Mouse (Mus musculus): ENCODE measurements around the gene Gkn2. TPM values are rescaled to one million over a fixed set of nuclear protein-coding genes. Genes with fewer than 3 reads are reported as not detected.
A peak's percentile ranks its signal among the peaks of the same experiment; 100 is the strongest.

The Gkn2 gene
- not detected in 2 replicates for polyA plus RNA-seq (2016; fragmentation: Nextera tagmentation; extraction: Ambion mirVana)

GRCm38 (mm10) chr6:87373057-87373456 lies at the start of gene Gkn2:
TSS of gene Gkn2 (plus strand) at chr6:87373357.
- H3K27me3 ChIP-seq (ENCODE audit: insufficient read depth, poor library complexity, severe bottlenecking) = peaks cover 21% of the 10 kb centered on the region
- 75% methylated on average over 9 of the region's 9 CpGs for WGBS

GRCm38 (mm10) chr6:87323381-87323780 lies 49.8 kb upstream of the Gkn2 start:
- Histone ChIP-seq H3K27me3 (ENCODE audit: insufficient read depth, poor library complexity, severe bottlenecking) (no peaks in the 10 kb centered on the region), H3K9me3 (no peaks in the 10 kb centered on the region), H3K4me1 (peaks cover 7% of the 10 kb centered on the region), H3K27ac (no peak overlapping the region), H3K4me3 (no peak overlapping the region), H3K36me3 (no peaks in the 10 kb centered on the region)
- WGBS = 75% methylated on average over 2 of the region's 2 CpGs
- no peak for DNase-seq (ENCODE audit: low spot score)

More at GRCm38 (mm10) chr6:87373057-87373456, at the start of gene Gkn2:
- no peaks in the 10 kb centered on the region for H3K9me3 ChIP-seq
- no peak for DNase-seq (ENCODE audit: low spot score)
- H3K36me3 ChIP-seq = no peaks in the 10 kb centered on the region
- H3K27ac ChIP-seq = no peak within 1 kb of the TSS
- H3K4me3 ChIP-seq = no peak within 1 kb of the TSS
- H3K4me1 ChIP-seq = no peaks in the 10 kb centered on the region

- no peak overlapping the region for H3K27ac ChIP-seq
- H3K4me3 ChIP-seq = no peak overlapping the region
- no peaks in the 10 kb centered on the region for H3K9me3 ChIP-seq
- no peaks in the 10 kb centered on the region for H3K27me3 ChIP-seq (ENCODE audit: insufficient read depth, poor library complexity, severe bottlenecking)
- H3K4me1 ChIP-seq = peaks cover 27% of the 10 kb centered on the region
- DNase-seq (ENCODE audit: low spot score) = no peak
- 83% methylated on average over 2 of the region's 2 CpGs for WGBS
- H3K36me3 ChIP-seq = no peaks in the 10 kb centered on the region
These were observed 46.2 kb upstream of the Gkn2 start for GRCm38 (mm10) chr6:87326932-87327331.

- Histone ChIP-seq H3K4me3 (no peak overlapping the region), H3K4me1 (peaks cover 27% of the 10 kb centered on the region), H3K36me3 (no peaks in the 10 kb centered on the region), H3K9me3 (no peaks in the 10 kb centered on the region), H3K27me3 (ENCODE audit: insufficient read depth, poor library complexity, severe bottlenecking) (no peaks in the 10 kb centered on the region), H3K27ac (peak overlapping the region; percentile 0; the same call in 1 of the 2 replicates)
- WGBS = 74% methylated on average over 22 of the region's 22 CpGs
- no peak for DNase-seq (ENCODE audit: low spot score)
These were observed 44.6 kb upstream of the Gkn2 start for GRCm38 (mm10) chr6:87328265-87329173.

GRCm38 (mm10) chr6:87332380-87332779 lies 40.8 kb upstream of the Gkn2 start:
- Histone ChIP-seq H3K27me3 (ENCODE audit: insufficient read depth, poor library complexity, severe bottlenecking) (peaks cover 22% of the 10 kb centered on the region; the same call in 1 of the 2 replicates), H3K36me3 (no peaks in the 10 kb centered on the region), H3K4me3 (no peak overlapping the region), H3K27ac (no peak overlapping the region), H3K4me1 (peaks cover 42% of the 10 kb centered on the region), H3K9me3 (no peaks in the 10 kb centered on the region)
- WGBS = 83% methylated on average over 2 of the region's 2 CpGs
- no peak for DNase-seq (ENCODE audit: low spot score)

GRCm38 (mm10) chr6:87334361-87335090 lies 38.6 kb upstream of the Gkn2 start:
- Histone ChIP-seq H3K27ac (peak overlapping the region; percentile 89), H3K36me3 (no peaks in the 10 kb centered on the region), H3K9me3 (no peaks in the 10 kb centered on the region), H3K27me3 (ENCODE audit: insufficient read depth, poor library complexity, severe bottlenecking) (peaks cover 22% of the 10 kb centered on the region; the same call in 1 of the 2 replicates), H3K4me3 (peak overlapping the region; percentile 81), H3K4me1 (peaks cover 24% of the 10 kb centered on the region)
- DNase-seq (ENCODE audit: low spot score) = no peak
- 18% methylated on average over 11 of the region's 11 CpGs for WGBS

GRCm38 (mm10) chr6:87335091-87335934 lies 37.8 kb upstream of the Gkn2 start, which contains the start of gene Antxr1:
TSS of gene Antxr1 (minus strand) at chr6:87335821.
- peak within 1 kb of the TSS; percentile 89 for H3K27ac ChIP-seq
- peak within 1 kb of the TSS; percentile 81 for H3K4me3 ChIP-seq
- WGBS = under 1% methylated on average over 54 of the region's 54 CpGs
- H3K27me3 ChIP-seq (ENCODE audit: insufficient read depth, poor library complexity, severe bottlenecking) = peaks cover 22% of the 10 kb centered on the region; the same call in 1 of the 2 replicates
- DNase-seq (ENCODE audit: low spot score) = peak; percentile 83
- H3K4me1 ChIP-seq = peaks cover 21% of the 10 kb centered on the region; the same call in 1 of the 2 replicates
- no peaks in the 10 kb centered on the region for H3K36me3 ChIP-seq
- H3K9me3 ChIP-seq = no peaks in the 10 kb centered on the region

- no peak overlapping the region for H3K27ac ChIP-seq
- H3K4me1 ChIP-seq = peaks cover 21% of the 10 kb centered on the region; the same call in 1 of the 2 replicates
- no peak for DNase-seq (ENCODE audit: low spot score)
- H3K9me3 ChIP-seq = no peaks in the 10 kb centered on the region
- WGBS = 32% methylated on average over 6 of the region's 6 CpGs
- no peaks in the 10 kb centered on the region for H3K36me3 ChIP-seq
- H3K4me3 ChIP-seq = no peak overlapping the region
- peaks cover 22% of the 10 kb centered on the region; the same call in 1 of the 2 replicates for H3K27me3 ChIP-seq (ENCODE audit: insufficient read depth, poor library complexity, severe bottlenecking)
These were observed 37.2 kb upstream of the Gkn2 start for GRCm38 (mm10) chr6:87335935-87336295.

- Histone ChIP-seq H3K36me3 (no peaks in the 10 kb centered on the region), H3K4me3 (no peak within 1 kb of the TSS), H3K27me3 (ENCODE audit: insufficient read depth, poor library complexity, severe bottlenecking) (peaks cover 17% of the 10 kb centered on the region), H3K4me1 (no peaks in the 10 kb centered on the region), H3K27ac (no peak within 1 kb of the TSS), H3K9me3 (no peaks in the 10 kb centered on the region)
- DNase-seq (ENCODE audit: low spot score) = no peak
- 82% methylated on average over 8 of the region's 8 CpGs for WGBS
These were observed 22.3 kb upstream of the Gkn2 start, which contains the start of gene Gkn1 for GRCm38 (mm10) chr6:87350829-87351228. TSS of gene Gkn1 (minus strand) at chr6:87350942.

- Histone ChIP-seq H3K27ac (no peak overlapping the region), H3K27me3 (ENCODE audit: insufficient read depth, poor library complexity, severe bottlenecking) (peaks cover 8% of the 10 kb centered on the region; the same call in 1 of the 2 replicates), H3K36me3 (no peaks in the 10 kb centered on the region), H3K9me3 (no peaks in the 10 kb centered on the region), H3K4me1 (no peaks in the 10 kb centered on the region), H3K4me3 (no peak overlapping the region)
- WGBS = 73% methylated on average over 5 of the region's 5 CpGs
- DNase-seq (ENCODE audit: low spot score) = no peak
These were observed 18.7 kb upstream of the Gkn2 start for GRCm38 (mm10) chr6:87354441-87354840.

- H3K4me3 ChIP-seq = no peak overlapping the region
- no peak overlapping the region for H3K27ac ChIP-seq
- no peaks in the 10 kb centered on the region for H3K4me1 ChIP-seq
- H3K36me3 ChIP-seq = no peaks in the 10 kb centered on the region
- DNase-seq (ENCODE audit: low spot score) = no peak
- no peaks in the 10 kb centered on the region for H3K9me3 ChIP-seq
- peaks cover under 1% of the 10 kb centered on the region for H3K27me3 ChIP-seq (ENCODE audit: insufficient read depth, poor library complexity, severe bottlenecking)
- WGBS = 79% methylated on average over 5 of the region's 5 CpGs
These were observed 3.9 kb upstream of the Gkn2 start for GRCm38 (mm10) chr6:87369223-87369622.

Data from heart, embryonic 10.5 days (tissue).